Mouse (Mus musculus): Measurements from ENCODE around the gene Ccr1l1.

- TF ChIP-seq CTCF (IDR thresholded peaks at IDR 0.05; ENCODE audit: borderline replicate concordance, extremely low read depth, insufficient read depth, insufficient read length), result no peak
- TF ChIP-seq POLR2A (IDR thresholded peaks at IDR 0.05; ENCODE audit: borderline replicate concordance, extremely low read depth, insufficient read depth, insufficient read length, poor library complexity, severe bottlenecking), result no peak
Measured at GRCm38 (mm10) chr9:123997719-123998118, 19.5 kb upstream of the Ccr1l1 start.
